Mouse (Mus musculus): ENCODE measurements around the gene Syn3.
"Not testable (repeated sequence)": the region's sequence is repeated elsewhere in the genome, so short reads cannot be mapped to it uniquely, and the experiment has no call there.

Syn3 gene

DNA sequence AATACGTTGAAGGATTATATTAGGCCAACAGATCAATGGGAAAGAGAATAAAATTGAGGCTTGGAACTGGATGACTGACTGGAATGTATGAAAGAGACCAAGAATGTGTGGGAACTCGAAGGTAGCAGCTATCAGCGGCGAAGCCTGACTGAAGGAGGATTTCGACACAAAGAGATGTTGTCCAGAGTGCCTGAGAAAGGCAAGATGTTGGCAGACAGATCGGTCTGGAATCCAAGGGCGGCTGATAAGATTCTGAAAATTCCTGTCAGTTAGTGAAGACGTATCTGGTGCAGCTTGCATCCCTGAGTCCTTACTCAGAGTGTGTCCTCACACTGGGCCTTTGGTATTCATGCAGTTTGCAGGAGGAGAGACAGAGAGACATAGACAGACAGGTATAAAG is 81.9 kb downstream of the Syn3 start:
- DNase-seq, result no peak

DNA sequence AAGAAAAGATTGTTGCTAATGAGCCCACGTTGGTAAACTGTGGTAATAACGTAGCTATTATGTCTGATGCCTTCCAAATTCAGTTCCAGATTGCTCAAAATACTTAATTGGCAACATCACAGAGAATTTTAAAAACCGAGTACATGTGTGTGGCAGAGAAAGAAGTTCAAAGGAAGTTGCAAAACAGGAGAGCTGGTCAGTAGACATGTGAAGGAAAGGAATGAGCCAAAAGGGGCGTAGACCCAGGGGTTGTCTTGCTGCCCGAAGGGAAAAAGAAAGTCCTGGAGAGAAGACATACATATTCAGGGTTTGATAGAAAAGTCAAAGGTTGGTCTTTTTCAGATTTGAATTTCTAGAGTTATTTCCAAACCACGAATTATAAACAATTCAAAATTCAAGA is 87.8 kb downstream of the Syn3 start:
- no peak for DNase-seq

DNA sequence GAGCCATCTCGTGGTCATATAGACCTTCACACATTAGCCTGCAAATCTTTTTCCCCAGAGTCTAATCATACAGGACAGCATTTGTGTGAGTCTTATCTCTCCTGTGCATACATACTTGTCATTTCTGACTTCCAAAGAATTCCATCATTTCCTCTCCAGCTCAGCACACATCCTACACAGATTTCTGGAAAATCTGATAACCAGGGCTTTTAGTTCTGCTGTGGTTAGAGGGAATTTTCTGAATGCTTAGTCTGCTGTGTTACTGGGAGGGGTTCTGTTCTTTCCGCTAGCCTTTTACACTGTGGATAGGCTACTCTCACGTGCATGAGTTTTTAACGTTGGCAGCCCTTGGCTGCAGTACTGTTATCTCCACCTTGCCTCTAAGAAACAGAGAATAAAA is 91.7 kb downstream of the Syn3 start:
- DNase-seq, result no peak

DNA sequence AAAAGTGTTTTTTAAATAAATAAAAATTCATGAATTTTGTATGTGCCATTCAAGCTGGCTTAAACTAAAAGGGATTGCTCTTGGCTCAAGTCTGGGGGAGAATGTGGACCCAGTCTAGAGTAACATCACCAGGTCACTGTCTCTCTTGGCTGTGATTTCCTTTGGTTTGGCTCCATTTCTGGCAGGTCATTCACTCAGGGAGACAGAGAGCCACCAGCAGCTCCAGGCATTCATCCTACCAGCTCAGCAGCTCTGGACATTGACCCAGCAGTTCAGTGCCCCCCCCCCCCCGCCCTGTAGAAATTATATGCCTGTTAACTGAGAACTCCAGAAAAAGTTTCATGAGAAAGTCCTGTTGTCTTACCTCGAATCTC is 100.4 kb downstream of the Syn3 start:
- DNase-seq, result no peak

DNA sequence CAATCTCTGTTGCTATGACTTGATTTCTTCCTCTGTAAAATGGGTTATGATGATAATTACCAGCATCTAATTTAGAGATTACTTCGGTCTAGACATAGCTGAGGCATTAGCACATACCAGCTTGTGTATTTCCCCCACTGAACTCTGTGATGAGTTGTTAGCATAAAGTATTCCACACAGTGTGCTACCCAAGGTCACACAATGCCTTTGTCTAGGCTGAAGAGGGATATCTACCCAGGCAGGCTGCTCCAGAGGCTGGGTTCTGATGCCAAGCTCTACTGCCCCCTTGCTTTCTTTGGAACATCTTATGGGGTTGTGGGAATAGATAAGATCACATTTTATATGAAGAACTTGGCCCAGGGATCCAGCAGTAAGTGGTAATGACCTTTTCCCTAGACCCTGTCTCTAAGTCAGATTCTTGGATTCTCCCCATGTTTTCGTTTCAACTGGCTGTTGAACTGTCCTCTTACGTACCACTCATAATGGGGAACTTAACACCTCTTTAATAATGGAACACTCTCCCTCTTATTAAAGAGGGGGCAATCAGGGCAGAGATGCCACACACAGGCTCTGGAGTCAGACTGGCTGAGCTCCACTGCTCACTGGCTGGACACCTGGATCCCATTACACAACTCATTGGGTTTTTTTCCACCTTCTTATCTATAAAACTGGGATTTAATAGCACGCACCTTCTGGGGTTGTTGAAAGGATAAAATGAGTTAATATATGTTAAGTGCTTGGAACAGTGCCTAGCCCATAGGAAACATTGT is 100.9 kb downstream of the Syn3 start:
- no peak for DNase-seq

DNA sequence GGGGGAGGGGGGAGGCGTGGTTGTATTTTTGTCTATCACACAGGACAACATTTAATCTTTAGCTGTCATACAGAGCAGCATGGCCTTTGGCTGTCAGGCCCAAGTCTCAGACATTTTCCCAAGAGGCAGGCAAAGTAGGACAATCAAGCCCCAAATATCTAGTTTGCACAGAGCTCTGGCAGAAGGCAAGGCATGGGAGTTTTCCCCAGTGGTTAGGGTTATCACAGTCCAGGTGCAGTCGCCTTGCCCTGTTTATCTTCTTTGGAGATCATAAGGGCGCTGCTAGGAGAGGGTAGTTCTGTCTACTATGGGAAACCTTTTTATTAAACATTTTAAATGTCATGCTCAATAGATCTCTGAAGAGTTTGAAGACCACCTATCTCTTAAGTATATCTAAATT is 106.3 kb downstream of the Syn3 start:
- DNase-seq, result no peak

DNA sequence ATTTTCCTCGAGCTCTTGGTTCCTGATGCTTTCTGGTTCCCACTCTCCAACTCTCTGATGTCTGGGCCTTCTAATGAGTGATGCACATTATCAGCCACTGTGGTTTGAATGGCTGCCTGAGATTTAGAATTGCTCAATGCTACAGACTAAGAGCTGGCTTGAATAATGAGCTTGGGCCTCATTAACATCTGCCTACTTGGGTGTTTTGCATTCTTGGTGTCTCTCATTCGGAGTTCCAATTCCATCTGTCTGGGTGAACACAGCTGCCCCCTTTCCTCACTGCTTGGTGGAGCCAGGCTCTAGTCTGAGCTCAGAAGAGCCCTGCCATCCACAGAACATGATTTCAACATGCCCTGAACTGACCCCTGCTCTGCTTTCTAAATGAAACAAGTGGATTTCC is 108.8 kb downstream of the Syn3 start:
- no peak for DNase-seq

DNA sequence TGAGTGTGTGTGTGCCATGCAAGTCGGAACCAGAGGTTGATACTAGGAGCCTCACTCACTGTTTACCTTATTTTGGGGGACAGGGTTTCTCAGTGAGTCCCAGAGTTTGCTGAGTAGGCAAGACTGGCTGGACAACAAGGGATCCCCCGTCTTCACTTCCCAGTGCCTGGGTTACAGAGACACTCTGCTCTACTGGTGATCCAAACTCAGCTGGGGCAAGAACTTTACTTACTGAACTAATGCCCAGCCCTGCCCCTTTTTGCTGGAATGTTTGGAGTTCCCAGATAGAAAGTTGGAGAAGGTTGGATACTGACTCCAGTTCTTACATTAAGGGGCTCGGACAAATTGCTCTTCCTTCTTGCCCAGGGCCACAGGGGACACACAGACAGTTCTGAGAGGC is 109.3 kb downstream of the Syn3 start:
- no peak for DNase-seq

DNA sequence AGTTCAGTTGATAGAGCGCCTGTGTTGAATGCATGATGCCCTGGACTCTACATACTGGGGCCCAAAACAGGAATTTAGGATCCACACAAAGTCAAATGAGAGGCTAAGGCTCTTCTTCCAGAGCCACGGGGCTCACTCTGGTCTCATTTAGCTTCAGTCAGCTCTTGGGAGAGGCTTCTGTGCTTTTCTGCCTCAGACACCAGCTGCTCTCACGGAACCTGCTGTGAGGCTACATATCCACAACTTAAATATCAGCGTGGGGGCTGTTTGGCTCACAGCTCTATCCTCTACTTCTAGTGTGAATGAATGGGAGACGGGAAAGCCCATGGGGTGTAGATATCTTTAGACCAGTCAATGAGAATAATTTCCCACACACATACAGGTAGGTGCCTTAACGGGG is 109.9 kb downstream of the Syn3 start:
- no peak for DNase-seq

DNA sequence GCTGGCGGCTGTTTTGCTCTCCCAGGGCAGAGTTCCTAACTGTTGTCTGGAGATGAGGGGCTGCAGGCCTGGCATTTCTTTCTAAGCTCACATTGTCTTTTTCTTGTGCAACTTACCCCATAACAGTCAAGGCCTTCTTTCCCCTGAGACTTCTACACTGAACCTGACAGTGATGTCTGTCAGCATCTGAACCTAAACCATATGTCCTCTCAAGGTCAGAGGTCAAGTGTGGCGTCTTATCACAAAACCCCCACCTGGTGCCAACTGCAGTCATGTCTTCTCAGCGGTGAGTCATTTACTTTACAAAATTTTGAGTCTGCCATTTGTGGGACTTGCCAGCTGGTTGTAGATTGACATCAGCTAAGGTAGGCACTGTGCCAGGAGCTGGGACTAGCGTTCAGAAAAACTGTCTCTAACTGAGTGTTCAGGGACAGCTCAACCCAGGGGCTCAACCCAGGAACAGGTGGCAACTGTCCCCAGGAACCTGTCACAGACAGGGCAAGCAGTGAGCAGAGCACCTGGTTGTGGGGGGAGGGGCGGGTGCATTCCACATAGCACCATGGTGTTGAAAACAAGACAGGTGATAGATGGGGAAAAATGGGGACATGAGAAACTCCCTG is 110.8 kb downstream of the Syn3 start:
- peak; percentile 20 for DNase-seq

DNA sequence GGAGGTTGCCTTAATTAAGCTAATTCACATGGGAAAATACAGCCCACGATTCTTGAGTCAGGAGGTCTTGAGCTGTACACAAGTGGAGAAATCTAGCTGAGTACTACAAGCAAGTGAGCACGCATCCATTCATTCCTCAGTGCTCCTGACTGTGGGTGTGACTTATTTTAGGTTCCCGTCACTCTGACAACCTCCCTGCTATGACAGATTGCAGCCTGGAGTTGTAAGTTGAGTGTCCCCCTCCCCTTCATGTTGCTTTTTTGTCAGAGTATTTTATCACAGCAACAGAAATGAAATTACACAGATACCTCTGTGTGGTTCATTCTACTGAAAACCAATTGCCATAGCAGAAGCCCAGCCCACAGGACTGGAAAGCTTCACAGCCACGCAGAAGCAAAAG is 112.5 kb downstream of the Syn3 start:
- DNase-seq, result no peak

DNA sequence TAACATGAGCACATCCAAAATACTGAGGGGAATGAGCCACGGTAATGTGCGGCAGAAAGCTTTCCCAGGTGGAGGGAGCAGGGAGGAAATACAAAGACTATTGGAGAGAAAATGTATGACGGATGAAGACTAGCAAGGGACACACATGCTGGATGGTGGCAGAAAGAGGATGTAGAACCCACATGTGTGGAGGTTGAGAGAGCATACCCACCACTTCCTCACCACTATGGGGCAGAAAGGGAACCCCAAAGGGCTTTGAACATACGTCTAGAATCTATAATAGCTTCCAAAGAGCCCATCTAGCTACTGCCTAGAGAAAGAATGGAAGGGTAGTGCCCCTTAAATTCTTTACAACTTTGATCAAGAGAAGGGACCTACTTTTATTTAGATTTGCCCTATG is 113.0 kb downstream of the Syn3 start:
- peak; percentile 26 for DNase-seq

DNA sequence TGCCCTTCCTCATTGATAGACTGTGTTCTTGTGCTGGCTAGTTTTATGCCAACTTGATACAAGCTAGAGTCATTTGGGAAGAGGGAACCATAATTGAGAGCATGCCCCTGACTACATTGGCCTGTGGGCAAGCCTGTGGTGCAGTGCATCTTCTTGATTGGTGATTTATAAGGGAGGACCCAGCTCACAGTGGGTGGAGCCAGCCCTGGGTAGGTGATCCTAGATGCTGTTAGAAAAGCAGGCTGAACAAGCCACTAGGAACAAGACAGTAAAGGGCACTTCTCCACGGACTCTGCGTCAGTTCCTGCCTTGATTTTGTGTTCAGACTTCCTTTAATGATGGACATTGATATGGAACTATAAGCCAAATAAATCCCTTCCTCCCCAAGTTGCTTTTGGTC is 114.0 kb downstream of the Syn3 start:
- DNase-seq, result no peak

DNA sequence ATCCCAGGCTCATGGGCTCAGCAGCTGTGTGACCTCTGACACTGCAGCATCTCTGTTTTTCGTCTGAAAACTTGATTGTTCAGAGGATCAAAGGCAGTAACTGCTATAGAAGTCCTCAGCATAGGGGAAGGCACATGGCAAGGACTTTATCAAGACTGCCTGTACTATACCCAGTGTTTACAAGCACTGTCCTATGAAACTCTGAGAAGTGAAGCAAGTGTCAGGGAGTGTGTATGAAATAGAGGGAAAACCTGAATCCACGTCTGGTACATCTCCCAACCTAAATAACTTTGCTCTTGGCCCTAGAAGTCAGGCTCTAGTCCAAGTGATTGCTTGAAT is 116.8 kb downstream of the Syn3 start:
- no peak for DNase-seq

DNA sequence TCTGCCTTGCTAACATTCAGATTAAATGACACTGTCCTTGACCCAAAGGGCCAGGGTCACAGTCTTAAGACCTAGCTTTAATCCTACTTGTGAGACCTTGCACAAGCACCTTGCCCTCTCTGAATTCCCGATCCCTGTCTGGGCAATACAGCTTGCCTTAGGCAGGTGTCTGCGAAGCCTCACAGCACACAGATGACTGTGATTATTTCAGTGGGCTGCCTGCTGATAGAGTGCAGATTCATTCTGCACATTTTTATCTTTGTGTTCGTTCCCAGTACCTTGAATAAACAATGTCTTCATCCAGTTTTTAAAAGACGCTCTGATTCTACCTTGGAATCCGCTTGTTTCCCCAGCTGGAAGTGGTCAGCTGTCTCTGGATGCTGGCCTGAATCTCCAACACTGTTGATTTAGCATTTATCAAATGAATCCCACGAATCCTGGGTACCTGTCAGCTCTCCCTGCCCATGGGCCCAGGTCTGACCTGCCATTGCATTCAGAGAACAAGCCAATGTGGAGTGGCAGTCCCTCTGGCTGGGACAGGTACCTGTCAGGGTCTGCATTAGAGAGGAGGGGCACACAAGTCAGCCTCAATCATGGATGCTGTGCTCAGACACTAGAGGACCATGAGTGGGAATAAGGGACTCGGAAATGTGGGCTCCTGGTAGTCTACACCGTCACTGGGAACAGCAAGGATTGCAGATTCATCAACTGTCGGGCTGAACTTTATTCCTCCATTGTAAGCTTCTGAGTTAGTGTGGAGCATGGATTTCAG is 117.4 kb downstream of the Syn3 start:
- DNase-seq, result no peak

DNA sequence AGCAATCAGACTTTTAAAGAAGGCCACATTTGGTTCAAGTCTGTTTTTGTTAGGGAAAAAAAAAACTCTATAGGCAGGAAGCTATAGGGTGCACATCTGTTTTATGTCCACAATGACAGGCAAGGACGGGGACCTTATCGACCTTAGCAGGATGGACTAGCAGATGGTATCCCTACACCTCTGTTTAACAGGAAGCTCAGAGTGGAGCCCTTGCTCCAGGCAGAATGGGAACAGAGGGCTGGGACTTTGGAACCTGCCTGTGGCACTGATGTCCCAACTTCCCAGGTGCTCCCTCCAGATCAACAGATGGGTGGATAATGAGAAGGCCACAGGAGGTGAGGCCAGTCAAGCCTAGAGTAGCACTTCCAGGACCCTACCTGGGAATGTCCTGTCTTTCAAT is 118.1 kb downstream of the Syn3 start:
- DNase-seq, result no peak

DNA sequence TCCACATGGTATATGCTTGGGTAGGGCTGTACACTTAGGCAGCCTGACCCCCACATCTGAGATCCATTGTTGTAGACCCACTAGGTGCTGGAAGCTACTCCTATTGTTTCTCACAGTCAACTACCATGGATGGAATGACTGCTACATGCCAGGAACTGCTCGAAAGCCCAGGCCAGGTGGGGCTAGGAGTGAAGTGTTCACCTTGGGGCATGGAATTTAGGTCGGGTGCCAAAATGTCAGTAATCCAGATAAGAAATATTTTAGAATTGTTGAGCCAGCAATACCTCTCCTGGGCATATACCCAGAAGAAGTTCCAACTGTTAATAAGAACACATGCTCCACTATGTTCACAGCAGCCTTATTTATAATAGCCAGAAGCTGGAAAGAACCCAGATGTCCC is 119.9 kb downstream of the Syn3 start:
- DNase-seq, result not testable (repeated sequence)

DNA sequence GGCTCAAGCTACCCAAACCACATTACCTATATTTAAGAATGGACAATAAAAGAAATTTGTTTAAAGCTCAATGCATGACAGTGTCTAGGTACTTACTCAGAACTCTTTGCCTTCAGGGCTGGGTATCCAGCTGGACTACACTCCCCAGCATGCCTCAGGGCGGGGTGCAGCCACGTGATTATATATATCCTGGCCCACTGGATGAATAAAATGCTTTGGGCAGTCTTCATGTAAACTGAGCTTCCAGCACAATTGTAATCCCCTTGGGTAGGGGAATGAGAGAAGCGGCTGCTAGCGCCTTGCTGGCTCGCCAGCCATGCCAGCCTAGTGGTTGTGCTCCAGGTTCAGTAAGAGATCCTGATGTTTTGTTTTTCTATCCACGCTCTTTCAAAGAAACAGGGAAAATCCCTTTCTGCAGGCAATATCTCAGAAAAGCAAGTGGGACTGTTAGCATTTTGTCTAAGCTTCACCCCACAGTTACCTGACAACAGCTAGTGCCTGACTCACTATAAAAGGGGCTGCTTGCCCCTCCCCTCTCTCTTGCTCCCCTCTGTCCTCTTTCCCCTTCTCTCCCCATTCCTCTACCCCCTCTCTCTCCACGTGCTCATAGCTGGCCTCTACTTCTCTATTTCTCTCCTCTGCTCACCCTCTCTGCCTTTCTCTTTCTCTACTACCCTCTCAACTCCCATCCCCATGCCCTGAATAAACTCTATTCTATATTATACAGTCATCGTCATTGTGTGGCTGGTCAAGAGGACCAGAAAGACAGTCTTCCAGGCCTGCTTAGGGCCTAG is 122.1 kb downstream of the Syn3 start:
- DNase-seq, result no peak

DNA sequence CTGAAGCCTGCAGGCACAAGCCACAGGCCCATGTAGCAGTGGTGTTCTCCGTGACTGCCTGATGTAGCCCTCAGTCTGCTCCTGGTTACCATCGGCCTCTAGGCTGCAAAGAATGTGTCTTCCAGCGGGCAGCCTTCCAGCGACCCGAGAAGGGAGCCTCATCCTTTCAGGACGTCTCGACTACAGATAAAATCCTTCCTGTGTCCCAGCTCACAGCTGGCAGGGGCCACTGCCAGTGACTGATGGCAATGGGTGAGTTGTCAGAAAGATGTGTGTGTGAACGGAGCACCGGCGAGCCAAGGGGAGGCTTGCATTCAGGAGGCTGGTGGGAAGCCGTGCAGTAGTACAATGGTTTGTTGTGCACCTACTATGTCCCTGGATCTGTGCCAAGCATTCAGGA is 122.8 kb downstream of the Syn3 start:
- no peak for DNase-seq

DNA sequence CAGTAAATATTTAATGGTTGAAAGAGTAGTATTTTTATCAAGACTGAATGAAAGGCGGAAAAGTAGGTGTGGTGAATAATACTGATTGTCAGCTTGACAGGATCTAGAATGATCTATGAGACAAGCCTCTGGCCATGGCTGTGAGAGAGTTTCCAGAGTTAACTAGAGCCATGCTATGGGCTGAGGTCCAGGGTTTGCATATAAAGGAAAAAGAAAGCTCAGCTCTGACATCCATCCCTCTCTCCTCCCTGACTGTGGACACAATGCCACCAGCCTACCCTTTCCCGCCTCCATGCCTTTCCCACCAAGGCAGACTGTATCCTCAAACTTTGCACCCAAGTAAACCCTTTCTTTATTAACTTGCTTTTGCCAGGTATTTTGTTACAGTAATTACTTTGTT is 124.6 kb downstream of the Syn3 start:
- DNase-seq, result no peak

DNA sequence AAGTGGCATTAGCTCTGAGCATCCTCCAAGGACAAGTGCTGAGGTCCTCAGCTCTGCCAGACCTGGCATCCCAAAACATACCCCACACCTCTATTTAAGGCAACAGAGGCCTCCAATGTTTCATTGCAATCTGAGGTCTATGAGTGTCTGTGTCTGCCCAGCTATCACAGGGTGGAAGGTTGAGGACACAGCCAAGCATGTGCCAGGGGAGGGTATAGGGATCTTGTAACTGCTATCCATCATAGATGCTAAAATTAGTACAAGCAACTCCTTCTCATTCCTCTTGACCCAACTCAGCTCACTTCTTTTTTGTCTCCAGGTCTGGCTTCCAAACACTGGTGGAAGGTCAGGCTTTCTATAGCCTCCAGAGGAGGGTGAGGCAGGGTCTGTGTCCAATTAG is 127.1 kb downstream of the Syn3 start:
- no peak for DNase-seq

DNA sequence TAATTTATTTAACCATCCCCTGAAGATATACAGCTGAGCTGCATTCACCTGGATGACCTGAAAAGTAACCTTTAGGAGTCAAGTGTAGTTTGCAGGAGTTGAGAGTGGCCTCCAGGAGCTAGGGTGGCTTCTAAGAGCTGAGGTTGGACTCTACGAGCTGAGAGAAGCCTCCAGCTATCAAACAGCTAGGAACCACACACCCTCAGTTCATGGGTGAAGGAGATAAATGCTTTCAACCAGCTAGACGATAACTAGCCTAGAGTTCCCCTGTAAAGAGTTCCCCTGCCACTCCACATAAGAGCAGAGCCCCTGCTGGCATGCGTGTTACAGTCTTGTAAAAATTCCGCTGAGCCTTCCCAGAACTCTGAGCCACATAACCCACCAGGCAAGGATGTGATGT is 129.3 kb downstream of the Syn3 start:
- no peak for DNase-seq

DNA sequence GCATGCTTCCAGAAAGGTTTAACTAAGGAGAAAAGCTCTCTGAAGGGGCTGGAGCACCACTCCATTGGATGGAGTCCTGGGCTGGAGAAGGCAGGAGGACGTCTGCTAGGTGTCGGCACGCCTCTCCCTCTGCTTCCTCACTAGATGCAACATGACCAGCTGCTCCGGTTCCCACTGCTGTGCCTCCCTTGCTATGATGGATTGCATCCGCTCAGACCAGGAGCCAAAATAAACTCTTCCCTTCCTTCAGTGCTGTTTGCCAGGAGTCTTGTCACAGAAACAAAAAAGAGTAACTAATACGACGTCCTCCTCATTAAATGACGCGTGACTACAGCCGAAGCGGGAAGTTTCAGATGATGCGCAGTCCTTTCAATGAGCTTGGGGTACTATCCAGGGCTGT is 129.9 kb downstream of the Syn3 start:
- no peak for DNase-seq

DNA sequence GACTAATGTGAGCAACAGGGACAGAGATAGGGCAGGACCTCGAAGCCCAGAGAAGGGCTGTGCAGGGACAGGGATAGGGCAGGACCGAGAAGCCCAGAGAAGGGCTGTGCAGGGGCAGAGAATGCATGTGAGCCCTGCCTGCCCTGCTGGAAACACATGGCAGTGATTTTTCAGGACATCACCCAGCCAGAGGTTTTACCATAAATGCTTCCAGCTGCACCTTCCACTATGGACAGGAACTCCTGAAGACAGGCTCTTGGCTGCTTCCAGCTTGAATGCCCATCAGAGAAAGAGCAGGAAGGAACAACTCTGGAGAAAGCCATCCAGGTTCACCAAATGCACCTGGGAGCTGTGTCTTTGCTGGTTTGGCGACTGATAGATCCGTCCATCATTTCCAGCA is 131.3 kb downstream of the Syn3 start:
- no peak for DNase-seq

Measured in thymus, postnatal 14 days (tissue).